Mouse (Mus musculus) midbrain, embryonic 16.5 days (tissue): ENCODE measurements around the gene Cish. TPM values are rescaled to one million over a fixed set of nuclear protein-coding genes. Genes with fewer than 3 reads are reported as not detected.

Source experiments
- ATAC-seq: fragments of 200-750 bp; cut with Nextera tagmentation; 2 replicates; pipeline ENCODE4 v1.8.0; 2017; ENCODE audit warnings: moderate TSS enrichment
- H3K27ac ChIP-seq: fragments of 300-500 bp; sonication (generic); 2 replicates; pipeline ENCODE4 v1.5.1; 2014; ENCODE audit warnings: mild to moderate bottlenecking, low read length, mixed read lengths
- H3K27me3 ChIP-seq: fragments of 300-500 bp; sonication (generic); 2 replicates; pipeline ENCODE4 v1.6.1; 2014; ENCODE audit warnings: low read depth, low read length, mixed read lengths; ENCODE audit not compliant: control insufficient read depth, insufficient read depth
- H3K36me3 ChIP-seq: fragments of 300-500 bp; sonication (generic); 2 replicates; pipeline ENCODE4 v1.6.1; 2014; ENCODE audit warnings: mild to moderate bottlenecking, low read length, moderate library complexity, mixed read lengths; ENCODE audit not compliant: control insufficient read depth, insufficient read depth
- H3K4me1 ChIP-seq: fragments of 300-500 bp; sonication (generic); 2 replicates; pipeline ENCODE4 v1.6.1; 2014; ENCODE audit warnings: mild to moderate bottlenecking, low read length, mixed read lengths; ENCODE audit not compliant: control insufficient read depth, insufficient read depth
- H3K4me2 ChIP-seq: fragments of 300-500 bp; sonication (generic); 2 replicates; pipeline ENCODE4 v1.6.1; 2014; ENCODE audit warnings: mild to moderate bottlenecking, low read length, mixed read lengths
- H3K4me3 ChIP-seq: fragments of 300-500 bp; sonication (generic); 2 replicates; pipeline ENCODE4 v1.5.1; 2014; ENCODE audit warnings: low read depth, mild to moderate bottlenecking, low read length, moderate library complexity, mixed read lengths
- H3K9ac ChIP-seq: fragments of 300-500 bp; sonication (generic); 2 replicates; pipeline ENCODE4 v1.6.1; 2014; ENCODE audit warnings: low read depth, low read length, mixed read lengths
- H3K9me3 ChIP-seq: fragments of 300-500 bp; sonication (generic); replicated peaks from 2 replicates; pipeline ENCODE4 v1.6.1; 2014; ENCODE audit warnings: mild to moderate bottlenecking, low read length, mixed read lengths; ENCODE audit not compliant: control insufficient read depth, poor library complexity, severe bottlenecking
- WGBS: fragments of 180-500 bp; shearing (Covaris S2); extraction: QIAGEN DNeasy Blood & Tissue Kit; methylation state at CpG from one replicate; pipeline ENCODE4 v1.1.7; 2014; 5-methylcytosine and 5-hydroxymethylcytosine counted together
- polyA plus RNA-seq: library from polyadenylated mRNA; unstranded; fragments of >200 nt; fragmentation: Nextera tagmentation; extraction: Ambion mirVana; gene quantifications from 2 replicates; pipeline ENCODE4 v1.2.1, GENCODE M21; 2015

Cish gene
- polyA plus RNA-seq, 1 experiment from 2014 or later, result 8.6 TPM

GRCm38 (mm10) chr9:107327879-107328620 lies 32.2 kb downstream of the Cish start:
- Histone ChIP-seq H3K9me3 (no peaks in the 10 kb centered on the region), H3K4me3 (no peak overlapping the region), H3K4me1 (no peaks in the 10 kb centered on the region), H3K4me2 (no peak overlapping the region), H3K36me3 (peaks cover 4% of the 10 kb centered on the region; the same call in 1 of the 2 replicates), H3K27ac (no peak overlapping the region), H3K9ac (no peak overlapping the region), H3K27me3 (no peaks in the 10 kb centered on the region)
- 94% methylated on average over 16 of the region's 16 CpGs for WGBS
- no peak for ATAC-seq

GRCm38 (mm10) chr9:107330791-107331190 lies 35.0 kb downstream of the Cish start:
- H3K9me3 ChIP-seq, result no peaks in the 10 kb centered on the region
- H3K4me2 ChIP-seq, result no peak overlapping the region
- H3K4me1 ChIP-seq, result no peaks in the 10 kb centered on the region
- no peak for ATAC-seq
- 83% methylated on average over 6 of the region's 6 CpGs for WGBS
- H3K27me3 ChIP-seq, result no peaks in the 10 kb centered on the region
- peaks cover 4% of the 10 kb centered on the region; the same call in 1 of the 2 replicates for H3K36me3 ChIP-seq
- no peak overlapping the region for H3K9ac ChIP-seq
- no peak overlapping the region for H3K4me3 ChIP-seq
- H3K27ac ChIP-seq, result no peak overlapping the region

DNA sequence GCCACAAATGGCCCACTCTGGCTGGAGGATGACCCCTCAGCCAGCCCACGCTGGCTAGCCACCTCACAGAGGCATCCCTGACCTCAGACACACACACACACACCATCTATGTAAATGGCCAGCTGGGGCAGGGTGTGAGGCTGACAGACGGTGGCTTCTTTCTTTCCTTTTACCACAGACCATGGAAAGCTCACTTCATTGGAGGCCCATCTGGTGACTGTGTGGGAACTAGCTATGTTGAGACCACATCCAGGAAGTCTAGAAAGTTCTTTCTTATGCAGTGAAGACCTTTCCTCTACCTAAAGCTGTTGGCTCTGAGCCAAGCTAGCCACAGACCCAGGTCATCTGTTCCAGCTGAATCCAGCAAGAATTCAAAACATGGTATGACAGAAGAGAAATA lies 37.9 kb downstream of the Cish start:
- Histone ChIP-seq H3K27ac (no peak overlapping the region), H3K36me3 (peaks cover 4% of the 10 kb centered on the region; the same call in 1 of the 2 replicates), H3K27me3 (no peaks in the 10 kb centered on the region), H3K4me1 (peaks cover 10% of the 10 kb centered on the region), H3K4me3 (no peak overlapping the region), H3K9ac (no peak overlapping the region), H3K9me3 (no peaks in the 10 kb centered on the region), H3K4me2 (no peak overlapping the region)
- ATAC-seq, result no peak
- WGBS, result 69% methylated on average over 2 of the region's 2 CpGs

DNA sequence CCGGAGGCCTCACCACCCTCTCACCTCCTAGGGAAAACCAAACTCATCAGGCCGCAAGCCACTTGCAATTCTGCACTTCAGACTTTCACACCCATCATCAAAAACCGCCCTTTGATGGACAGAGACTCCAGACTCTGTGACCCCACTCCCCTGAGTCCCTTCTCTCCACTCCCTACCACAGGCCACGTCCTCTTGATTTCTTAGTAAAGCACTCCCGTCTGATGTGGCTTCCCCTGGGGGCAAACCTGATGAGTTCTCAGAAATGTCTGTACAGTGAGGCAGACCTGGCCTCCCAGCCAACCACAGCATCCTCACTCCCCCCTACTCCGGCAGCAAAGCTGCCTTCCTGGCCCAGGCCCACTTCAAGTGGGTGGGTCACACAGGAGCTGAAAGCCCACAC lies 38.5 kb downstream of the Cish start:
- 90% methylated on average over 6 of the region's 6 CpGs for WGBS
- no peak for ATAC-seq
- Histone ChIP-seq H3K4me1 (peaks cover 14% of the 10 kb centered on the region), H3K4me2 (no peak overlapping the region), H3K9me3 (no peaks in the 10 kb centered on the region), H3K36me3 (peaks cover 4% of the 10 kb centered on the region; the same call in 1 of the 2 replicates), H3K4me3 (no peak overlapping the region), H3K27me3 (no peaks in the 10 kb centered on the region), H3K27ac (no peak overlapping the region), H3K9ac (no peak overlapping the region)

- no peak overlapping the region for H3K27ac ChIP-seq
- H3K4me1 ChIP-seq, result peaks cover 14% of the 10 kb centered on the region
- no peaks in the 10 kb centered on the region for H3K9me3 ChIP-seq
- 87% methylated on average over 5 of the region's 5 CpGs for WGBS
- H3K9ac ChIP-seq, result no peak overlapping the region
- H3K4me3 ChIP-seq, result no peak overlapping the region
- peaks cover 4% of the 10 kb centered on the region; the same call in 1 of the 2 replicates for H3K36me3 ChIP-seq
- no peak overlapping the region for H3K4me2 ChIP-seq
- no peak for ATAC-seq
- no peaks in the 10 kb centered on the region for H3K27me3 ChIP-seq
Observed at GRCm38 (mm10) chr9:107335046-107335445, 39.2 kb downstream of the Cish start.

- Histone ChIP-seq H3K36me3 (peaks cover 4% of the 10 kb centered on the region; the same call in 1 of the 2 replicates), H3K27me3 (no peaks in the 10 kb centered on the region), H3K4me3 (no peak overlapping the region), H3K9me3 (no peaks in the 10 kb centered on the region), H3K27ac (no peak overlapping the region), H3K9ac (no peak overlapping the region), H3K4me2 (no peak overlapping the region), H3K4me1 (peaks cover 15% of the 10 kb centered on the region)
- 13% methylated on average over 5 of the region's 5 CpGs for WGBS
- no peak for ATAC-seq
Observed at GRCm38 (mm10) chr9:107335909-107336308, 40.1 kb downstream of the Cish start.

DNA sequence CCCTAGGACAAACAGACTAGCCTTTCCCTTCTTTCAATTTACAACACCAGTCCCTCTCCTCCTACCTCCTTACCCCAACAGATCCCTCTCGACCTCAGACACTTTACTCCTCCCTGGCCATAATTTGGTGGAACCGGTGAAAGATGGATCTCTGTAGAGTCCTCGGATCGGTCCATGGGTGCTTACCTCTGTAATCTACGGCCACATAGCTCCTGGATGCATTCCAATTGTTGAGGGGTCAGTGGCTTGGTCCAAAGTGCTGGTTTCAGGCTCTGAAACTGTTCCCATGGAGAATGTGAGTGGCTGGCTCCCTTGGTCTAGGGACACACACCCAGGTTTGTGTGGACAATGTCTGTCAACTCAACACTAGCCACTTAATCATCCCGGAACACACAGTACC lies 40.6 kb downstream of the Cish start:
- peaks cover 19% of the 10 kb centered on the region for H3K4me1 ChIP-seq
- no peak overlapping the region for H3K4me2 ChIP-seq
- H3K9ac ChIP-seq, result no peak overlapping the region
- H3K4me3 ChIP-seq, result no peak overlapping the region
- no peak overlapping the region for H3K27ac ChIP-seq
- WGBS, result 89% methylated on average over 6 of the region's 6 CpGs
- H3K27me3 ChIP-seq, result no peaks in the 10 kb centered on the region
- H3K9me3 ChIP-seq, result no peaks in the 10 kb centered on the region
- peaks cover 4% of the 10 kb centered on the region; the same call in 1 of the 2 replicates for H3K36me3 ChIP-seq
- ATAC-seq, result no peak

GRCm38 (mm10) chr9:107338172-107338883 lies 42.5 kb downstream of the Cish start, which contains the start of gene Hemk1:
Gene Hemk1 (minus strand): TSS chr9:107338350.
- H3K9ac ChIP-seq, result peak within 1 kb of the TSS; percentile 79
- ATAC-seq, result peak; percentile 74
- no peaks in the 10 kb centered on the region for H3K36me3 ChIP-seq
- H3K4me3 ChIP-seq, result peak within 1 kb of the TSS; percentile 67
- H3K27ac ChIP-seq, result peak within 1 kb of the TSS; percentile 74
- H3K27me3 ChIP-seq, result no peaks in the 10 kb centered on the region
- H3K9me3 ChIP-seq, result no peaks in the 10 kb centered on the region
- peaks cover 21% of the 10 kb centered on the region for H3K4me1 ChIP-seq
- peak within 1 kb of the TSS; percentile 93 for H3K4me2 ChIP-seq
- 3% methylated on average over 30 of the region's 30 CpGs for WGBS
